Mouse (Mus musculus) kidney, adult 11 months (tissue): ENCODE results near the gene Gpx5.
"Not testable (repeated sequence)": the region's sequence is repeated elsewhere in the genome, so short reads cannot be mapped to it uniquely, and the experiment has no call there.

Source experiments
- DNase-seq: peaks from one replicate; pipeline ENCODE4 v3.0.0; 2022

Gpx5 gene

GRCm38 (mm10) chr13:21264366-21264765 is 28.2 kb downstream of the Gpx5 start:
- DNase-seq = no peak

- no peak for DNase-seq
Measured at GRCm38 (mm10) chr13:21263910-21264309, 28.6 kb downstream of the Gpx5 start.

GRCm38 (mm10) chr13:21262787-21263461 is 29.6 kb downstream of the Gpx5 start:
- no peak for DNase-seq

GRCm38 (mm10) chr13:21260289-21260688 is 32.2 kb downstream of the Gpx5 start:
- DNase-seq = no peak

GRCm38 (mm10) chr13:21259677-21260113 is 32.8 kb downstream of the Gpx5 start:
- no peak for DNase-seq

GRCm38 (mm10) chr13:21259171-21259631 is 33.3 kb downstream of the Gpx5 start:
- DNase-seq = no peak

- DNase-seq = no peak
Measured at GRCm38 (mm10) chr13:21258524-21258923, 34.0 kb downstream of the Gpx5 start.

- no peak for DNase-seq
Measured at GRCm38 (mm10) chr13:21253986-21254385, 38.5 kb downstream of the Gpx5 start.

GRCm38 (mm10) chr13:21253569-21253968 is 39.0 kb downstream of the Gpx5 start:
- no peak for DNase-seq

- no peak for DNase-seq
Measured at GRCm38 (mm10) chr13:21253040-21253439, 39.5 kb downstream of the Gpx5 start.

- DNase-seq = no peak
Measured at GRCm38 (mm10) chr13:21250074-21250681, 42.4 kb downstream of the Gpx5 start.

- no peak for DNase-seq
Measured at GRCm38 (mm10) chr13:21249022-21249421, 43.5 kb downstream of the Gpx5 start.

- no peak for DNase-seq
Measured at GRCm38 (mm10) chr13:21246276-21246675, 46.3 kb downstream of the Gpx5 start.

GRCm38 (mm10) chr13:21244967-21245366 is 47.6 kb downstream of the Gpx5 start:
- DNase-seq = not testable (repeated sequence)

- DNase-seq = no peak
Measured at GRCm38 (mm10) chr13:21244089-21244488, 48.4 kb downstream of the Gpx5 start.

- no peak for DNase-seq
Measured at GRCm38 (mm10) chr13:21243196-21243595, 49.3 kb downstream of the Gpx5 start.

- no peak for DNase-seq
Measured at GRCm38 (mm10) chr13:21242408-21243125, 50.0 kb downstream of the Gpx5 start.

- DNase-seq = no peak
Measured at GRCm38 (mm10) chr13:21240788-21241187, 51.7 kb downstream of the Gpx5 start.

- no peak for DNase-seq
Measured at GRCm38 (mm10) chr13:21237161-21237560, 55.4 kb downstream of the Gpx5 start.

- DNase-seq = peak; percentile 86
Measured at GRCm38 (mm10) chr13:21236714-21237113, 55.8 kb downstream of the Gpx5 start.
